Mouse (Mus musculus) ES-E14 (cell line): ENCODE data around the gene Slain2.

Experiments
- CHD2 ChIP-seq: IDR thresholded peaks from 2 replicates; pipeline ENCODE4 v1.6.1; 2014; ENCODE audit warnings: mild to moderate bottlenecking, low read depth, low read length, inconsistent platforms
- ZC3H11A ChIP-seq: IDR thresholded peaks from 2 replicates; pipeline ENCODE4 v1.6.1; 2012; ENCODE audit warnings: low read depth, mild to moderate bottlenecking, inconsistent platforms, low read length, borderline replicate concordance
- ZNF384 ChIP-seq: IDR thresholded peaks from 2 replicates; pipeline ENCODE4 v1.6.1; 2012; ENCODE audit warnings: low read depth, low read length, inconsistent platforms

GRCm38 (mm10) chr5:72882412-72882765 lies 31.7 kb upstream of the Slain2 start:
- no peak for TF ChIP-seq ZNF384
- TF ChIP-seq CHD2 = no peak
- no peak for TF ChIP-seq ZC3H11A
